Comparison of ENCODE assay signal across 14 mouse cellular contexts in genomic region chr10:93398531-93399320, GRCm38 (mm10).
"Had no signal": no experiment of that assay in that cellular context is flagged by ENCODE, and none has a peak within 500 bp of the region (broad histone marks: within the 10 kb centered on the region; RNA-seq: fewer than 3 reads in every experiment).

No protein-coding gene starts in this region.

- H3K27me3 ChIP-seq: liver, embryonic 13.5 days; megakaryocyte, embryonic 14.5 days; stomach, embryonic 15.5 days had no signal

- ATAC-seq: lung, postnatal 0 days had no signal

- H3K36me3 ChIP-seq: liver, embryonic 13.5 days; stomach, embryonic 15.5 days had no signal

- H3K4me3 ChIP-seq: left cerebral cortex, adult 2 months; liver, embryonic 13.5 days; megakaryocyte, embryonic 14.5 days; stomach, embryonic 15.5 days had no signal

- DNase-seq: kidney, adult 18-20 months; kidney, postnatal 25 days; layer of hippocampus, postnatal 36 days; liver, embryonic 13.5 days; lung, embryonic 14.5 days; midbrain, embryonic 14.5 days; right cerebral cortex, postnatal 4 days; thymus, postnatal 25 days had no signal

- H3K4me1 ChIP-seq: stomach, embryonic 15.5 days had no signal

- H3K9me3 ChIP-seq: liver, embryonic 13.5 days; megakaryocyte, embryonic 14.5 days; stomach, embryonic 15.5 days had no signal

- H3K9ac ChIP-seq: liver, embryonic 13.5 days; lung, embryonic 14.5 days; stomach, embryonic 15.5 days had no signal

- H3K27ac ChIP-seq: kidney, postnatal 0 days; left cerebral cortex, adult 2 months; liver, embryonic 13.5 days; macrophage; stomach, embryonic 15.5 days had no signal
